ENCODE assay signal across 12 mouse cellular contexts in the genomic region with DNA sequence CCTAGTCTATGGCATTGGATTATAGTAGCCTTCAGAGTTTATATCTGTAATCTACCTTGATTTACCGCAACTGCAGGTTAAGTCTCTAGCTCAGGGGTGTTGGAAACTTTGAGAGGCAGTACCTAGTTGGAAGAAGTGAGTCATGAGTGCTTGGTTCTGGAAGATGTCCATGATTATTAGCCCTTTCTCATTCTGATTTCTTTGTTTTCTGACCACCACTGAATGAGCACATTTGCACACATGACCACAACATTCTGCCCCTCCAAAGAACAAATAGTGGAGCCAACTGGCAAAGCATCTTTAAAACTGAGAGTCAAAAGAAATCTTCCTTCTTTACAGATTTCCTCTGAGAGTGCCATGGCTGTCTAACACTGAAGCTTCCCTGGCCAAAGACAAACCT.
"Had no signal": no experiment of that assay in that cellular context is flagged by ENCODE, and none has a peak within 500 bp of the region (broad histone marks: within the 10 kb centered on the region; RNA-seq: fewer than 3 reads in every experiment).

No protein-coding gene starts in this region.

- DNase-seq: liver, postnatal 0 days; lung, adult 2 months; lung, postnatal 14 days; lung, postnatal 36 days; right cerebral cortex, postnatal 25 days; right cerebral cortex, postnatal 4 days; thymus, adult 2 months; thymus, postnatal 25 days; thymus, postnatal 4 days had no signal

- ATAC-seq: liver, postnatal 0 days; lung, postnatal 0 days; midbrain, embryonic 13.5 days; midbrain, embryonic 15.5 days had no signal
